Mouse (Mus musculus): Measurements from ENCODE around the gene Ablim1. TPM values are rescaled to one million over a fixed set of nuclear protein-coding genes. Genes with fewer than 3 reads are reported as not detected.

The Ablim1 gene
- polyA plus RNA-seq, 1 experiment: 54.2 TPM

GRCm38 (mm10) chr19:57083183-57083555 is 231.6 kb downstream of the Ablim1 start:
- no peak for DNase-seq (ENCODE audit: extremely low spot score in 1 of 2, low spot score in 1 of 2)

DNA sequence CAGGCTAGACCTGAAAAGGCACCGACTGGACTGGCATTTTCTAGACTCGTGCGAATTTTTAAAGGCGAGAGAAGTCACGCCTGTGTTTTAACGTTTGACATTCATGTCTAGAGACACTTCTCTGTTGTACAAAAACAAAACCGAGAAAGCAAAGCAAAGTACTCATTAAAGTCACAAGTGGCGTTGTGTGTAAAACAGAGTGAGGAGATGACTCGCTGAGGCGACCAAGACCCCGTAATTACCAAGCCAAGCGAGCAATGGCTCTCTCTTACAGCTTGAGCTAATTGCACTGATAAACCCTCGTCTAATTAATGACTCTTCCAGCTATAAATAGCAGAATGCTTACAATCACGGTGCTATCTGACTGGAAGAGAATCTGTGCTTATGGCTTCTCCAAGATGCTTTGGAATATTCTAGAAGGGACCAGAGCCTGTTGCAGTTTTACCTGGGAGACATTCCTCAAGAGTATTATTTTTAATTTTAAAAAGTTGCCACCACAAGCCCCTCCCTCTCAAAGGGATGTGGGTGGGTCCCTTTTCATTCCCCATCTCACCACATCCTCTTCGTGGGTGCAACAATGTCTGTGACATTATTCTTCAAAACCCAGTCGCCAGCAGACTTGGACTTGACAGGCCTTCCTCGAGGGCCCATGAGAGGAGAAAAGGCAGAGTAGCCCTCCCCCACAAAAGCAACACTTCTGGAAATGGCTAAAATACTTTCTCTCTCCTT is 232.1 kb downstream of the Ablim1 start:
- DNase-seq (ENCODE audit: extremely low spot score in 1 of 2, low spot score in 1 of 2): no peak

- DNase-seq (ENCODE audit: extremely low spot score in 1 of 2, low spot score in 1 of 2): no peak
Measured at GRCm38 (mm10) chr19:57081536-57081935, 233.2 kb downstream of the Ablim1 start.

- DNase-seq (ENCODE audit: extremely low spot score in 1 of 2, low spot score in 1 of 2): no peak
Measured at GRCm38 (mm10) chr19:57079606-57079981, 235.1 kb downstream of the Ablim1 start.

DNA sequence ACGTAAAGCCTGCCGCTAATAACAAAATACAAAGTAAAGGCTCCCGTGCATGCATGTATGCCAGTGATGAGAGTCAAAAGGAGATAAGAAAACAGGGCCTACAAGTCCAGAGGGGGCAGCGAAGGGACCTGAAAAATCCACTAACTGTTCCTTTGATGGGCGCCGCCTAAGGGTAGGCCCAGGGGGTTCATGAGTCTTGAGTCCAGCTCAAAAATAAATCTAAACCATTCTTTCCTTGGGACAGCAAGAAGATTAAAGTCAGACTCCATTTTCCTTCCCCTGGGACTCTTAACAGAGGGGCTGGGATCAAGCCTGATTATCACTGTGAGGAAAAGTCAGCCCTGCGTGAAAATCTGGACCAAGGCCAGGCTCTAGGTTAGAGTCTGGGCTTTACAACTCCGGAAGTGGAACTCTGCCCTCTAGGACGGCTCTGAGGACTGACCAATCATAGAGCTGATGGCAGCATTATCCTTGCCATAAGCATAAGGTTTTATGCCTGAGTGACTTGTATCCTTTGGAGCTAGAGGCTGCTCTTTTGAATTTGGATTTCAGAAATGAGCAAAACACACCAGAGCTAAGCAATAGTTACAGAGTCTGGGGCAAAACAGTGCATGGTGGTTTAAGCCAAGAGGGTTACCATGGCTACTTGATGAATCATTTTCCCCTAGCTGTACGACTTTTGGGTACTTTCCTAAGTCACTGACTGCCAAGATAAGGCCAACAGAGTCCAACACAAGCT is 235.7 kb downstream of the Ablim1 start:
- DNase-seq (ENCODE audit: extremely low spot score in 1 of 2, low spot score in 1 of 2): peak in 1 of 2 experiments; percentile 27

DNA sequence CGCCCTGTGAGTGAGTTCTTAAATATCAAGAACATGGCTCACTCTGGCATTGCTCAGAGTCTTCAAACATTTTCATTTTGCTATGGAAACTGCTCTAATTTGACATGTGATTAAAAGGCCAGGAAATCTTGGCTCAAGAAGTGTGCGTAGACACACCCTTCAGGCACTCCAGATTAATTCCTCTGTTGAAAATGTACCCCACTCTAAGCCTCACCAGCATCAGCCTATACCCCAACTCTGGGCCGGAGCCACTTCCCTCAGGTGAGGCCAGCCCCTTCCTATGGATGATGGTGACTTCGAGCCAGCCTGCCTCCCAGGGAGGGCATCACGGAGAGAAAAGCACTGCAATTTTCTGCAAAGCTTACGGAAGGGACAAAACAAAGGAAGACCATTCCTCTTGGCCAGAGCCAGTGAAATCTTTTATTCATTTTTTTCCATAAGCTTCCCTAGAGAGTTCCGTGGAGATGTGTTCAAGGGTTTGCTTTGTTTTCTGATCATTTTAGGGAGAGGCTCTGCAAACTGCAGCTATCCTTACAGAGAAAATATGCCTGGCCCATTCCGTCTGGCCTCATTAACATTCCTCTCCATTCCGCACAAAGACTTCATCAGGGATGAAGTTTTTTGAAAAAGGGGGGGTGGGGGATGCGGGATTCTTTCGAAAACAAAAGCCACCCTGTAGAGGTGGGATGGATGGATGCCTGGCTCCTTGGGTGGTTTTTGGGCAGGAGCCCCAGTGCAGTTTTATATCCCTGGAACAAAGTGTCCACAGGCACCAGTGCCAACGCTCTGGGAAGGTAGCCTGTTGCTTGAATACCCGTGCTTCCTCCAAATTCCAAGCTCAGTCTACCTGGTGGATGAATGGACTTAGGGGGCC is 236.7 kb downstream of the Ablim1 start:
- DNase-seq (ENCODE audit: extremely low spot score in 1 of 2, low spot score in 1 of 2): no peak

GRCm38 (mm10) chr19:57073450-57073849 is 241.3 kb downstream of the Ablim1 start:
- no peak for DNase-seq (ENCODE audit: extremely low spot score in 1 of 2, low spot score in 1 of 2)

GRCm38 (mm10) chr19:57072756-57073155 is 242.0 kb downstream of the Ablim1 start:
- peak in 1 of 2 experiments; percentile 33 for DNase-seq (ENCODE audit: extremely low spot score in 1 of 2, low spot score in 1 of 2)

- no peak for DNase-seq (ENCODE audit: extremely low spot score in 1 of 2, low spot score in 1 of 2)
Measured at GRCm38 (mm10) chr19:57067108-57067613, 247.6 kb downstream of the Ablim1 start.

- peak in 1 of 2 experiments; percentile 86 for DNase-seq (ENCODE audit: extremely low spot score in 1 of 2, low spot score in 1 of 2)
Measured at GRCm38 (mm10) chr19:57066313-57066712, 248.4 kb downstream of the Ablim1 start.

- DNase-seq (ENCODE audit: extremely low spot score in 1 of 2, low spot score in 1 of 2): no peak
Measured at GRCm38 (mm10) chr19:57062746-57063145, 252.0 kb downstream of the Ablim1 start.

DNA sequence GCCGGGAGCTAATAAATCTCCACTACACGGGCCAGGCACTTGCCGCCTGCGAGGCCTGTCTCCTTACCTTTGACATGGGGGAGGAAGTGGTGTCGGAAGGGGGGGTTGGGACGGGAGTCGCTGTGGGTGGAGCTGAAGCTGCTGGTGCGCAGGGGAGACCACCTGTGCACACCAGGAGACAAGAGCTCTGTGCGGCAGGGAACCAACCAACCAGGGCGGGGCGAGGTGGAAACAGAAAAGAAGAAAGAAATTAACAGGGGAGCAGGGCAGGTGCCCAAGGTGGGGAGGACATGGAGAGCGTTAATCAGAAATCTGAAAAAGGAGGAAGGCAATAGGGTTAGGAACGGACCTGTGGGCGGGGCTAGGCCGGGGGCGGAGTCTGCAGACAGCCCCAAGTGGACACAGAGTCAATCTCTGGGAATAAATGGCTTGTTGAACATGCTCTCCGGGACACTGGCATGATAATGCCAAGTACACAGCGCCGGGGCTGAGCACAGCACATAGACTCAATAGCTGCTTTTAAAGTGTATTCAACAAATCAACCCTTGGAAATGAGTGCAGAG is 255.6 kb downstream of the Ablim1 start:
- no peak for DNase-seq (ENCODE audit: extremely low spot score in 1 of 2, low spot score in 1 of 2)

DNA sequence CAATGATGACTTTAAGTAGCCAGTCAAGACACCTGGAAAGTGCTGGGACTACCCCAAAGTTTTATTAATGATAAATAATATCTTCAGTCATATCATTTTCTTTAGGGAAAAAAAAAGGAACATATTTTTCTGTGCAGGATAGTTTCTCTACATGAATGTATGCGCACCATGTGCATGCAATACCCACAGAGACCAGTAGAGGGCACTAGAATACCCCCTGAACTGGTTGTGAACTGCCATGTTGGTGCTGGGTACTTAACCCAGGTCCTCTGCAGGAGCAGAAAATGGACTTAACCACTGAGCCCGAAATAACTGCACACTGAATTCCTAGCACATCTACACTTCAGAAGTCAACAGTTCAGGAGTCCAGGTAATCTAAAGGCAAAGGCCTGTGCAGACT is 257.2 kb downstream of the Ablim1 start:
- no peak for DNase-seq (ENCODE audit: extremely low spot score in 1 of 2, low spot score in 1 of 2)

GRCm38 (mm10) chr19:57055215-57056120 is 259.3 kb downstream of the Ablim1 start:
- DNase-seq (ENCODE audit: extremely low spot score in 1 of 2, low spot score in 1 of 2): peak in 1 of 2 experiments; percentile 64

DNA sequence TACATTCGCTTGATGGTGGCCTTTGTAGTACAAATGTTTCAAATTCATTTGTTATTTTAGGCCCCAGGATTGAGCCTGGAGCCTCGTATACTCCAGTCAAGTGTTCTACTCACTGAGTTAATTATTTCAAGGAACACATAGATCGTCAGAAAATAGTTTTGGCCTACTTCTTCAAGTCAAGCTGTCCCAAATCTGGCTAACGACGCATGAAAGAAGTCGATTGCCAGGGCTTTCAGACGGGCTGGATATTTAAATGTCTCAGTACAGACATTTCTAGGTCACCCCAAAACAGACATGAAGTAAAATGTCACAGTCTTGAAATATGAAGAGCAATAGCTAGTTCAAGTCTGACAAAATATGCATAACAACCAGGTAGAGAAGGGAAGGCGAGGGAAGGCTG is 261.8 kb downstream of the Ablim1 start:
- DNase-seq (ENCODE audit: extremely low spot score in 1 of 2, low spot score in 1 of 2): no peak

GRCm38 (mm10) chr19:57052016-57052415 is 262.7 kb downstream of the Ablim1 start:
- no peak for DNase-seq (ENCODE audit: extremely low spot score in 1 of 2, low spot score in 1 of 2)

GRCm38 (mm10) chr19:57049592-57050090 is 265.1 kb downstream of the Ablim1 start:
- no peak for DNase-seq (ENCODE audit: extremely low spot score in 1 of 2, low spot score in 1 of 2)

- DNase-seq (ENCODE audit: extremely low spot score in 1 of 2, low spot score in 1 of 2): no peak
Measured at GRCm38 (mm10) chr19:57047671-57048320, 266.9 kb downstream of the Ablim1 start.

DNA sequence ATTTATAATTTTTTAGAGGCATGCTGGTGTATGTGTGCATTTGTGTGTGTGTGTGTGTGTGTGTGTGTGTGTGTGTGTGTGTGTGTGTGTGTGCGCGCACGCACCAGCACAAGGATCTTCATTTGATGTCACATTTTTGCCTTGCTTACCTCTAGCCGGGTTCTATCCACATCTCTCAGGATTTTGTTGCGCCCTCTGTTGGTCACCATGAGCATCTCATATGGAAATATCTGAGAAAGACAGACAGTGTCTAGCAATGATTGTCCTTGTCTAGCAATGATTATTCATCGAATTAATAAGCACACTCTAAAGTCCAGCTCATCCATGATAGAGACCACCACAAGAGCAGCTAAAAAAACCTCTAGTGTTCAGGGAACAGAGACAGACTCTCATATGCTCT is 275.5 kb downstream of the Ablim1 start:
- DNase-seq (ENCODE audit: extremely low spot score in 1 of 2, low spot score in 1 of 2): peak in 1 of 2 experiments; percentile 39

Data from frontal cortex, adult 2 months (tissue).